Mouse (Mus musculus): ENCODE results near the gene Olfr1371.
"Not testable (repeated sequence)": the region's sequence is repeated elsewhere in the genome, so short reads cannot be mapped to it uniquely, and the experiment has no call there.

GRCm38 (mm10) chr11:52179897-52180296, 33.9 kb downstream of the Olfr1371 start:
- not testable (repeated sequence) for TF ChIP-seq EP300 (optimal IDR thresholded peaks at IDR 0.05)
- TF ChIP-seq CTCF (IDR thresholded peaks at IDR 0.05; ENCODE audit: low read depth) = peak; percentile 44

Data from stomach, postnatal 0 days (tissue).